Mouse (Mus musculus): ENCODE measurements at regions not wholly inside any gene's neighbourhood (a gene's known extent, or its start where the extent isn't known, plus 50 kb on each side); places are given as distances from the start of the nearest gene placed in this dataset.

DNA sequence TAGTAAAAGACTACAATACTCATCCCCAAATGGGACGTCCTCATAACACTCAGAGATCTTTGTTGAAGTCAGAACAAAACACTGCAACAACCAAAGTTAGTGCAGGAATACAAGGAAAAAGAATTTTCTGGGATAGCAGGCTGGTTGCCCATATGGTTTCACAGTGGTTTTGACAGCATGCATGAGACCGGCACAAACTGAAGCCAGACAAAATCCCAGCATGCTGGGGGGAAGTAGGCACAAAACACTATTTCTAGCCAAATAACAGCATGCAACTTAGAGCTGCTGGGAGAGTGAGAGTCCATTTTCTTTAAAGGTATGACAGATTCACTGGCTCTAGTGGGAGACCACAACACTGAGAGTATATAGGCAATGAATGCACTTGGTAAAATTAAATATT, 619.1 kb upstream of the Manea start:
- H3K36me3 ChIP-seq, result no peaks in the 10 kb centered on the region
- WGBS, result 91% methylated on average over 2 of the region's 2 CpGs
- H3K27me3 ChIP-seq, result no peaks in the 10 kb centered on the region
- no peaks in the 10 kb centered on the region for H3K9me3 ChIP-seq
- no peak overlapping the region for H3K4me2 ChIP-seq
- no peak for ATAC-seq (ENCODE audit: low read depth)
- H3K4me3 ChIP-seq, result no peak overlapping the region
- no peak overlapping the region for H3K9ac ChIP-seq
- no peak overlapping the region for H3K27ac ChIP-seq (replicated peaks)
- no peaks in the 10 kb centered on the region for H3K4me1 ChIP-seq (replicated peaks)

DNA sequence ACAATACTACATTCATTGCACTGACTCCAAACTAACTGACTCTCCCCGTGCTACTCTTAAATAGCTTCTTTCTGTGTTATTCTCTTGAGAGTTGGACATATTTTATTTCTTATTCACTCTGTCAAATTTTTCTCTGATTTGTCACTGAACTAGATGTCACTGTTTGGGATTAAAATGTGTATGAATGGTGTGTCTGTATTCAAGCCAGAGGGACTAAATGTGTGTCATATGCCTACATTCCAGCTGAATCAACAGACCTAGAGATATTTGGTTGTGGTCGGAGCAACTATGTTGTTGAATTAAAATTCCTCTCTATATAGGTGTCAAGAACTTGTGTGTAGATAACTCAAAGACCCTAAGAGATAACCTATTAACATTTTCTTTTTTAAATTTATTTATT, 618.2 kb upstream of the Manea start:
- Histone ChIP-seq H3K4me1 (replicated peaks) (no peaks in the 10 kb centered on the region), H3K9me3 (no peaks in the 10 kb centered on the region), H3K27me3 (no peaks in the 10 kb centered on the region), H3K4me3 (no peak overlapping the region), H3K36me3 (no peaks in the 10 kb centered on the region), H3K27ac (replicated peaks) (no peak overlapping the region), H3K4me2 (no peak overlapping the region), H3K9ac (no peak overlapping the region)
- 78% methylated on average over 2 of the region's 2 CpGs for WGBS
- no peak for ATAC-seq (ENCODE audit: low read depth)

DNA sequence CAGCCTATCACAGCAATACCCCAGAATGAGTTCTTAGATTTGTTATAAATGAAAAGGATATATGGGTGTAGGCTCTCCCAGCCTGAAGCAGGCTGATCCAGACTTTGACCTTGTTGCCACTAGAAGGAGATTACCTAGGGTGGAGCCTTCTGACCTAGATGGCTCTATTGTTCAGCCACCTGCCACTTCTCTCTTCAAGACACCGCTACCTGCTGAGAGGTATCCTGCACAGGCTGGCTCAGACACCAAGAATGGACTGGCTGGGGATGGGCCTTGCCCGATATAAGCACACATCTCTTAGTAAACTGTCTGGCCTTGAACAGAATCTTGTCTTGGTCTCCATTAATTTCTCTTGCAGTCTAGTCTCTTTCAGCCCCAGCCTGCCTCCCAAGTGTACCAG, 597.9 kb upstream of the Manea start:
- no peaks in the 10 kb centered on the region for H3K36me3 ChIP-seq
- no peaks in the 10 kb centered on the region for H3K4me1 ChIP-seq (replicated peaks)
- no peak for ATAC-seq (ENCODE audit: low read depth)
- no peak overlapping the region for H3K27ac ChIP-seq (replicated peaks)
- H3K9ac ChIP-seq, result no peak overlapping the region
- H3K4me2 ChIP-seq, result no peak overlapping the region
- no peaks in the 10 kb centered on the region for H3K27me3 ChIP-seq
- WGBS, result 88% methylated on average over 2 of the region's 2 CpGs
- H3K9me3 ChIP-seq, result no peaks in the 10 kb centered on the region
- H3K4me3 ChIP-seq, result no peak overlapping the region

DNA sequence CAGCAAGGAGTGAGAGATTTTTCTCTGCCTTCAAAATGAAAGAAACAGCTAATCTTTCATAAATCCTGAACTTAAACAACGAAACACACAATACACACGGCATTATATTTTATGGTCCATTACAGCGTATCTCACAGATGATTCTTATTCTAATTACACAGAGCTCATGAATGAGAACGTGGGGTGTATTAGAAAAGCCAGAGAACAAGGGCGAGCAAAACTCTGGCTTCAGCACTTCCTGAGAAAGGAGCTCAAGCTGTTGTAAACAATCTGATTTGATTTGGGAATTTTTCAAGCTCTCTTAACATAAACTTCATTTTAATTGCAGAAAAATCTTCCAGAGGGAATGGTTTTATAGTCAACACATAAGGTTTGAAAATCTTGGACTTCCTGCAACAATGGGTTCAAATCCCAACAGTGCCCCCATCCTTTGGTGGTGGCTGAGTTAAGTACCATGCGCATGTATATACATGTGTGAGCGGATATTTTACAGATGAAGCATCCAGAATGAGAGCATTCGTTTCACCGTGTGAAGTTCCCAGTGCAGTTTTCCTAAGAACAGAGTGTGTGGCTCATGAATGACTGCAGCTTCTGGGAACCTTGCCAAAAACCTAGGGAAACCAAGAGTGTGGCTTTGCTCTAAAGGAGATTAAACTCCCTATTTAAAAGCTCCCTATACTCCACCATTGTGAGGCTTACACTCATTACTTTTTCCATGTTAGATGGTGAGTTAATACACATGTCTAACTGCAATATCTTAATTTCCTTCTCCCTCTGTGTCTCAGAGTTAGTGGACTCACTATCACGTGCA, 587.5 kb upstream of the Manea start:
- Histone ChIP-seq H3K9ac (no peak overlapping the region), H3K9me3 (no peaks in the 10 kb centered on the region), H3K4me1 (replicated peaks) (peaks cover 17% of the 10 kb centered on the region), H3K36me3 (no peaks in the 10 kb centered on the region), H3K27me3 (no peaks in the 10 kb centered on the region), H3K4me2 (peak overlapping the region; percentile 13; the same call in 1 of the 2 replicates), H3K27ac (replicated peaks) (peak overlapping the region; percentile 7; the same call in 1 of the 2 replicates), H3K4me3 (no peak overlapping the region)
- peak; percentile 92 for ATAC-seq (ENCODE audit: low read depth)
- 24% methylated on average over 10 of the region's 10 CpGs for WGBS

DNA sequence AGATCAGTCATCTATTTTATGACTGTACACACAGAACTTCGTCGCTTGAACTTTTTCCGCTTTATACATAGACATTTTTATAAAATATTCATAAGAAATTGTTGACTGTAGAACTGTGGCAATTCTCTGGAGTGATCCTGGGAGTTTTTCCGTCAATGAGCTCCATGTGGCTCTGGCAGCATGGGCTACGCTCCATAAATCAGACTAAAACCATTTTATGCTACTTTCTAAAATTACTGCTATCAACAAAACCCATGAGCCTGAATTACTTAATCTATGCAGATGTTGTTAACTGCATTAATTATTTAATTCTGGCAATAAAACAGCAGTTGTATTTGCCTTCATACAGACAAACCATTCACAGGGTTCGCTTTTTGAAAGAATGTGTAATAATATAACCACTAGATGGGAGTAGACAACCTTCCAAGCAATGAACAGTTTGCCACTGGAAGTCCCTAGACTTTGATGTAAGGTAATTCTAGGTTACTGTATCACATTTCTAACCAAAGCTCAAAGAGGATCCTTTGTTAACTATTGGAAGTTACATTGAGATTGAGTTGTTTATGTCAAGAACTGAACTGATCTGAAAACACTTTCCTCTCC, 583.3 kb upstream of the Manea start:
- Histone ChIP-seq H3K27ac (replicated peaks) (no peak overlapping the region), H3K4me1 (replicated peaks) (peaks cover 17% of the 10 kb centered on the region), H3K4me3 (no peak overlapping the region), H3K36me3 (no peaks in the 10 kb centered on the region), H3K27me3 (no peaks in the 10 kb centered on the region), H3K4me2 (no peak overlapping the region; the same call in 1 of the 2 replicates), H3K9ac (no peak overlapping the region), H3K9me3 (no peaks in the 10 kb centered on the region)
- ATAC-seq (ENCODE audit: low read depth), result peak; percentile 89
- 32% methylated on average over 6 of the region's 6 CpGs for WGBS

DNA sequence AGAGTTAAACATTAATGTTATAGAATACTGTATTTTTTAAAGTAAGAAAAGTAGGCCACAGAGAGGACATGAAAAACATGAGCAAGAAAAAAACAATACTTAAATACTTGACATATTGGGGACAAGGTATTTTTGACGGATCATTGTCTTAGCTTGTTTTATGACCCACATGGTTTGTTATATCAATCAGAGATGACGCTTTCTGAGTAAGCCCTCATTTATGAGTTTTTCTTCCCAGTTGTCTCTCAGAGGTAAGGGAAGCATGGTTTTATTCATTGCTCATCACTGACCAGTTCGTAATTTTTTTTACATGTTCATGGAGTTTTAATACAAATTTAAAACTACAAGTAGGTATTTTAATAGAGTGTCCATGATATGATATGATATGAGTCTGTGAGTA, 579.4 kb upstream of the Manea start:
- 73% methylated on average over 3 of the region's 3 CpGs for WGBS

DNA sequence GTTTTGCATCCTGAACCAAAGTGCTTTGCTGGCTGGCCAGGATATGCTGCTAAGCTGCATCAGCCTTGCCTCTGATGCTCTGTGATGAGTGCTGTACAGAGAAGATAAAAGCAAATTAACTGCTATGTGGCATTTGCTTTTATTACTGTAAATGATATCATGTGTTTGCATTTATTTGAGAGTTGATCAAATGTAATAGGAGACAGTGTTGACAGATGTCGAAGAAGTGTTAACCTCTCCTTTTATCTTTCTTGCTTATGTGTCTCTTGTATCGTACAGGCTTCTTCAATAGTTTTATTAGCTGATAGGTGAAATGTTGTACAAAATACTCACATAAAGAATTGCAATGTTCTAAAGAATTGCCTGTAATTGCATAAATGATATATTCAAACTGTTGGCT, 541.8 kb upstream of the Manea start:
- no peak overlapping the region for H3K27ac ChIP-seq (replicated peaks)
- H3K4me3 ChIP-seq, result no peak overlapping the region
- H3K4me1 ChIP-seq (replicated peaks), result no peaks in the 10 kb centered on the region
- no peaks in the 10 kb centered on the region for H3K36me3 ChIP-seq
- no peak overlapping the region for H3K9ac ChIP-seq
- WGBS, result 85% methylated on average over 2 of the region's 2 CpGs
- no peaks in the 10 kb centered on the region for H3K9me3 ChIP-seq
- no peak overlapping the region for H3K4me2 ChIP-seq
- H3K27me3 ChIP-seq, result no peaks in the 10 kb centered on the region
- no peak for ATAC-seq (ENCODE audit: low read depth)

More for the DNA sequence above, 579.4 kb upstream of the Manea start:
- Histone ChIP-seq H3K27me3 (no peaks in the 10 kb centered on the region), H3K9ac (no peak overlapping the region), H3K4me2 (no peak overlapping the region), H3K4me3 (no peak overlapping the region), H3K9me3 (no peaks in the 10 kb centered on the region), H3K27ac (replicated peaks) (no peak overlapping the region), H3K4me1 (replicated peaks) (0 out of 2 replicates have a peak, but pooled peaks cover 5% of the 10 kb centered on the region), H3K36me3 (no peaks in the 10 kb centered on the region)
- ATAC-seq (ENCODE audit: low read depth), result no peak

DNA sequence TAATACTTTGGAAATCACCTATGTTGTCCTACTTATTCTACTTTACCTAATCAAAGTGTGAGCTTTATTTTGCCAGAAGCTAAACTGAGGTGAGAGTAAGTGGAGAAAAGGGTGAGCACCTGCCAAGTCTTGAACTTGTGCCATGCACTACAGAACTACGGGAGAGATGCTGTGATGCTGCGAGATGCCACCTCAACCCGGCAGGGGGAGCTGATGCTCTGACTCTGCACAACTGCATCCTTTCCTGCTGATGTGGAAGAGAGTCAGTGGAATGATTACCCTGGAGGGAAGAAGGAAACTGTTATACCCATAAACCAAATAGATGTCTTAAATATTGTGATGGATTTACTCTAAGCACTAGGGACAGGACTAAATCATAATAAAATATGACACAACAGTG, 532.3 kb upstream of the Manea start:
- H3K9ac ChIP-seq, result no peak overlapping the region
- ATAC-seq (ENCODE audit: low read depth), result no peak
- H3K27ac ChIP-seq (replicated peaks), result no peak overlapping the region
- no peaks in the 10 kb centered on the region for H3K4me1 ChIP-seq (replicated peaks)
- no peak overlapping the region for H3K4me3 ChIP-seq
- 31% methylated on average over 3 of the region's 3 CpGs for WGBS
- no peaks in the 10 kb centered on the region for H3K27me3 ChIP-seq
- H3K4me2 ChIP-seq, result no peak overlapping the region
- H3K9me3 ChIP-seq, result no peaks in the 10 kb centered on the region
- H3K36me3 ChIP-seq, result no peaks in the 10 kb centered on the region

DNA sequence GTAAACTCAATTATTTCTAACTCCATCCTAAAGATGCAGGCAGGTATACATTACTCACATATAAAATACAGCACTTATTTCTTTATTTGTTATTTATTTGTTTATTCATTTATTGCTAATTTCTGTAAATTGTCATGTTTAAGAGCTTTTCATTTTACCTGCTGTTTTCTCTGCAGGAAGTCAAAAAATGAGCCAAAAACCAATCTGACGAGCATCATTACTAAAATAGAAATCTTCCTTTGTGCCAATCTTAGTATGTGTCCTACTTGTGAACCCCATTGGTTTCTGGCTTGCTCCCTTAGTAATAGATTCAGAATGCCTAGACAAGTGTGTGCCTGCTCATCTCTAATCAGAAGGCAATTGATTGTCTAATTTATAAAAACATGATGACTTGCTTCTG, 495.1 kb upstream of the Manea start:
- WGBS, result 87% methylated on average over 1 of the region's 1 CpGs

DNA sequence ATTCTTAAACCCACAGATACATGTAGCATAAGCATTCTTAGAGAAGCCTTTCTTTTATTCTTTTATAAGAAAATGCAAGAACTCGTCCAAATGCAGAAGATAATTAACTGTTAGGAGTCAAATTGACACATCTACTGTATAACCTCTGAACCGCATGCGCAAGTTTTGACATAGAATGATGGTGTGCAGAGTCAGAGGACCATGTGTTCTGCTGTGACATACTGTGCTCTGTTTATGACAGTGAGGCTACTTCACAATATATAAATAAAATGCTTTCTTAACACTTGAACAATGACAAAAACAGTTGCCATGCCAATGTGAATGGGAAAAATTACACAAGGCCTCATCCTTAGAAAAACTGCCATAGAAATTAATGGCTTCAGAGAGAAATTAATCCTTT, 454.1 kb upstream of the Manea start:
- Histone ChIP-seq H3K27ac (replicated peaks) (no peak overlapping the region), H3K4me2 (no peak overlapping the region), H3K4me3 (no peak overlapping the region), H3K9me3 (no peaks in the 10 kb centered on the region), H3K4me1 (replicated peaks) (no peaks in the 10 kb centered on the region), H3K9ac (no peak overlapping the region), H3K36me3 (no peaks in the 10 kb centered on the region), H3K27me3 (no peaks in the 10 kb centered on the region)
- WGBS, result 89% methylated on average over 3 of the region's 3 CpGs
- ATAC-seq (ENCODE audit: low read depth), result no peak

More for the DNA sequence above, 495.1 kb upstream of the Manea start:
- no peaks in the 10 kb centered on the region for H3K36me3 ChIP-seq
- no peak overlapping the region for H3K4me2 ChIP-seq
- no peaks in the 10 kb centered on the region for H3K27me3 ChIP-seq
- no peaks in the 10 kb centered on the region for H3K9me3 ChIP-seq
- H3K9ac ChIP-seq, result no peak overlapping the region
- ATAC-seq (ENCODE audit: low read depth), result no peak
- no peak overlapping the region for H3K27ac ChIP-seq (replicated peaks)
- H3K4me3 ChIP-seq, result no peak overlapping the region
- no peaks in the 10 kb centered on the region for H3K4me1 ChIP-seq (replicated peaks)

DNA sequence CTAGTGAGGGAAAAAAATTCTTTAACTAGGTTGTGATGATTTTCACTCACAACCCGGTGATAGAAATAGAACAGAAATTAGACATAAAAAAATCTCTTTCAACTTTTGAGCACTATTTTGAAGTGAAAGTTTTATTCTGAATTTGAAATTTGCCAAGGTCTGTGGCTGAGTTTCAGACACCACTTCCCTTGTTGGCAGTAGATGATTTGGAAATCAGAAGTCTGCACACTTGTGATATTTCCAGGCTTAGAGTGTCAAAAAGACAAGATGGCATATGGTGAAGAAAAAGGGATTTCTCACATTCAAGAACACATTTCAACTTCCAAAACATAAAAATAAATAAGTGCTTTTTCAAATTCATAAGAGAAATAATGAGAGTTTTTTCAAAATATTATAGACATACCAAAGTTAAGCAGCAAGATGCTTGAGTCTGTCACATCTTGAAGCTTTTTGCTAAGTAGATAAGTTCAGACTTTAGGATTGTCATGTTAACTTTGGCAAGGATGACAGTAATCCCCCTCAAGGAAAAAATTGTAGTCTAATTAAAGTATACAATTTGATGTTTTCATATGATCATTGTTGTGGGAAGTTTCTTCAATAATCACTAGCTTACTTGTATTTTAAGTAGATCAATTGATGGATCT, 446.6 kb upstream of the Manea start:
- Histone ChIP-seq H3K4me2 (no peak overlapping the region), H3K9me3 (no peaks in the 10 kb centered on the region), H3K27me3 (no peaks in the 10 kb centered on the region), H3K9ac (no peak overlapping the region), H3K4me1 (replicated peaks) (no peaks in the 10 kb centered on the region), H3K27ac (replicated peaks) (no peak overlapping the region), H3K4me3 (no peak overlapping the region), H3K36me3 (no peaks in the 10 kb centered on the region)
- no peak for ATAC-seq (ENCODE audit: low read depth)
- WGBS, result 90% methylated on average over 1 of the region's 1 CpGs

DNA sequence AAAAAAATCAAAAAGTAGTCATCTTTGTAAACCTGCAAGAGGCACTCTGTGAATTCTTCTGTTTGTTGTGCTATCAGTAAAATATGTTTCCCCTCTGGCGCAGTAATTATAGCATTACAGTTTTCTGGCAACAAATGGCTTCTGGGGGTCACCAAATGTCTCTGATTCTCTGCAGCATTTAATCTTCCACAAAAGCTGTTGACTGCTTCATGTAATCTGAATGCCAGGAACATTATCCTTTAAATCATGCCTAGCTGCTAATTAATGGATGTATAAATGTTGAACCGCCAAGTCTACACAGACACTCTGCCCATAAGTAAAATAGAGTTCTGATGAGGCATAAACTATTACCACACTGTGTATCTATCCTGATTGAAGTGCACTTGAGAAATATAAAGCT, 421.2 kb upstream of the Manea start:
- Histone ChIP-seq H3K27ac (replicated peaks) (no peak overlapping the region), H3K9me3 (no peaks in the 10 kb centered on the region), H3K4me3 (no peak overlapping the region), H3K27me3 (no peaks in the 10 kb centered on the region), H3K4me2 (no peak overlapping the region), H3K36me3 (no peaks in the 10 kb centered on the region), H3K9ac (no peak overlapping the region), H3K4me1 (replicated peaks) (peaks cover 7% of the 10 kb centered on the region; the same call in 1 of the 2 replicates)
- WGBS, result 38% methylated on average over 2 of the region's 2 CpGs
- no peak for ATAC-seq (ENCODE audit: low read depth)
